Mouse (Mus musculus) myocyte (in vitro differentiated cells): ENCODE measurements around the gene Gm20388.

ENCODE experiments used
- E2F4 ChIP-seq: IDR thresholded peaks from one replicate; pipeline ENCODE4 v1.6.1; 2011; ENCODE audit warnings: mild to moderate bottlenecking, control low read depth, moderate library complexity; ENCODE audit not compliant: insufficient read depth
- POLR2A ChIP-seq: IDR thresholded peaks from one replicate; pipeline ENCODE4 v1.6.1; 2011; ENCODE audit warnings: low read depth, mild to moderate bottlenecking, control low read depth, moderate library complexity; ENCODE audit not compliant: insufficient read length

- no peak for TF ChIP-seq POLR2A
- no peak for TF ChIP-seq E2F4
Observed at GRCm38 (mm10) chr8:123872048-123872447, 3961.4 kb downstream of the Gm20388 start.
